ENCODE assay signal across 9 mouse cellular contexts in genomic region chr2:181153837-181154236, GRCm38 (mm10). TPM values are rescaled to one million over a fixed set of nuclear protein-coding genes. Genes with fewer than 3 reads are reported as not detected.
A peak's percentile ranks its signal among the peaks of the same experiment; 100 is the strongest.
DNase-seq lines count a peak whose midpoint lies in the region; ATAC-seq and TF ChIP-seq lines count a peak whose summit lies in the region.
"Had no signal": no experiment of that assay in that cellular context is flagged by ENCODE, and none has a peak within 500 bp of the region (broad histone marks: within the 10 kb centered on the region; RNA-seq: fewer than 3 reads in every experiment).

No protein-coding gene starts in this region.

- intact Hi-C loops in gastrocnemius, adult 2 months (cut with DNase I) = no loop called here
- intact Hi-C loops in gastrocnemius, postnatal 36 days (cut with DNase I) = no loop called here

- DNase-seq in gastrocnemius, adult 2 months = peak; percentile 73
- no peak for DNase-seq in gastrocnemius, postnatal 36 days
- peak; percentile 21 for DNase-seq in midbrain, embryonic 10.5 days (ENCODE audit: low spot score)
- DNase-seq in c-Kit-positive CD71-positive TER-119-positive erythroid progenitor cells, embryonic 14.5 days (ENCODE audit: low spot score) = peak; percentile 11
- no peak for DNase-seq in spleen, postnatal 36 days (ENCODE audit: low spot score in 2 of 2)

- H3K4me2 ChIP-seq in midbrain, embryonic 13.5 days (replicated peaks) = no peak overlapping the region

- TF ChIP-seq CTCF in gastrocnemius, adult 2 months (IDR thresholded peaks at IDR 0.05) = peak; percentile 71

- no peaks in the 10 kb centered on the region for H3K9me3 ChIP-seq in midbrain, embryonic 10.5 days (replicated peaks)
- H3K9me3 ChIP-seq in midbrain, embryonic 13.5 days = no peaks in the 10 kb centered on the region

- peaks cover 81% of the 10 kb centered on the region for H3K27me3 ChIP-seq in midbrain, embryonic 10.5 days (ENCODE audit: low read depth, poor library complexity, severe bottlenecking)
- peaks cover 54% of the 10 kb centered on the region for H3K27me3 ChIP-seq in midbrain, embryonic 13.5 days

- WGBS in midbrain, embryonic 10.5 days = 0% methylated on average over 1 of the region's 1 CpGs
- 0% methylated on average over 1 of the region's 1 CpGs for WGBS in midbrain, embryonic 13.5 days

- H3K9ac ChIP-seq in midbrain, embryonic 13.5 days (replicated peaks) = no peak overlapping the region

- no peak for ATAC-seq in midbrain, embryonic 13.5 days
- ATAC-seq in megakaryocyte-erythroid progenitor cell, adult 5-6 weeks (replicated peaks; ENCODE audit: low FRiP score, low TSS enrichment, poor library complexity, severe bottlenecking) = peak; percentile 58; the same call in 1 of the 2 replicates
- no peak for ATAC-seq in megakaryocyte, adult 5-6 weeks (ENCODE audit: poor library complexity, severe bottlenecking)

- peaks cover 15% of the 10 kb centered on the region for H3K4me1 ChIP-seq in midbrain, embryonic 10.5 days
- peaks cover 43% of the 10 kb centered on the region for H3K4me1 ChIP-seq in midbrain, embryonic 13.5 days (replicated peaks)

- peak overlapping the region; percentile 88 for H3K4me3 ChIP-seq in gastrocnemius, adult 2 months
- H3K4me3 ChIP-seq in midbrain, embryonic 10.5 days = no peak overlapping the region
- H3K4me3 ChIP-seq in midbrain, embryonic 13.5 days (replicated peaks) = no peak overlapping the region

- peak overlapping the region; percentile 99 for H3K27ac ChIP-seq in gastrocnemius, adult 2 months
- H3K27ac ChIP-seq in midbrain, embryonic 10.5 days (replicated peaks) = no peak overlapping the region
- no peak overlapping the region for H3K27ac ChIP-seq in midbrain, embryonic 13.5 days

- no peaks in the 10 kb centered on the region for H3K36me3 ChIP-seq in midbrain, embryonic 10.5 days
- peaks cover 15% of the 10 kb centered on the region for H3K36me3 ChIP-seq in midbrain, embryonic 13.5 days

RNA-seq across cellular contexts. Expression of gene Eef1a2, which starts 3.0 kb away (rescaled TPM):
- total RNA-seq in gastrocnemius, adult 2 months (2021) = 1,000 to 10,000 TPM; 2,005 to 2,177 TPM
- total RNA-seq in gastrocnemius, postnatal 36 days (2021) = 1,000 to 10,000 TPM; 2,073 to 2,141 TPM
- 0.29 TPM in 1 of 2 replicates, not detected in the other for polyA plus RNA-seq in midbrain, embryonic 10.5 days (2016; fragmentation: Nextera tagmentation; extraction: Ambion mirVana)
- polyA plus RNA-seq in midbrain, embryonic 13.5 days (2015; fragmentation: Nextera tagmentation; extraction: Ambion mirVana) = 3.5 and 3.8 TPM in 2 replicates
- total RNA-seq in megakaryocyte-erythroid progenitor cell, adult 5-6 weeks (2014; fragmentation: Nextera tagmentation) = not detected in 2 replicates
- not detected in 2 replicates for total RNA-seq in megakaryocyte-erythroid progenitor cell, adult 5-6 weeks (2017)
- not detected in 2 replicates for total RNA-seq in megakaryocyte, adult 5-6 weeks (2015)
- total RNA-seq in megakaryocyte, adult 5-6 weeks (2017) = not detected in 2 replicates

RNA-seq across cellular contexts. Expression of gene Kcnq2, which starts 18.7 kb away (rescaled TPM):
- not detected for total RNA-seq in gastrocnemius, adult 2 months (2021)
- total RNA-seq in gastrocnemius, postnatal 36 days (2021) = not detected
- 3.5 and 9.7 TPM in 2 replicates for polyA plus RNA-seq in midbrain, embryonic 10.5 days (2016; fragmentation: Nextera tagmentation; extraction: Ambion mirVana)
- 44.0 and 47.3 TPM in 2 replicates for polyA plus RNA-seq in midbrain, embryonic 13.5 days (2015; fragmentation: Nextera tagmentation; extraction: Ambion mirVana)
- not detected in 2 replicates for total RNA-seq in megakaryocyte-erythroid progenitor cell, adult 5-6 weeks (2014; fragmentation: Nextera tagmentation)
- not detected in 2 replicates for total RNA-seq in megakaryocyte-erythroid progenitor cell, adult 5-6 weeks (2017)
- total RNA-seq in megakaryocyte, adult 5-6 weeks (2015) = not detected in 2 replicates
- not detected in 2 replicates for total RNA-seq in megakaryocyte, adult 5-6 weeks (2017)
- total RNA-seq: heart, postnatal 10 days had no signal

RNA-seq across cellular contexts. Expression of gene Ppdpf, which starts 33.2 kb away (rescaled TPM):
- 10 to 100 TPM; 39.1 to 46.2 TPM for total RNA-seq in gastrocnemius, adult 2 months (2021)
- total RNA-seq in gastrocnemius, postnatal 36 days (2021) = 10 to 100 TPM; 40.4 to 45.1 TPM
- polyA plus RNA-seq in midbrain, embryonic 10.5 days (2016; fragmentation: Nextera tagmentation; extraction: Ambion mirVana) = 375 and 418 TPM in 2 replicates
- polyA plus RNA-seq in midbrain, embryonic 13.5 days (2015; fragmentation: Nextera tagmentation; extraction: Ambion mirVana) = 470 and 482 TPM in 2 replicates
- 73.6 and 95.2 TPM in 2 replicates for total RNA-seq in megakaryocyte-erythroid progenitor cell, adult 5-6 weeks (2014; fragmentation: Nextera tagmentation)
- total RNA-seq in megakaryocyte-erythroid progenitor cell, adult 5-6 weeks (2017) = 67.4 and 68.6 TPM in 2 replicates
- 87.9 and 88.9 TPM in 2 replicates for total RNA-seq in megakaryocyte, adult 5-6 weeks (2015)
- total RNA-seq in megakaryocyte, adult 5-6 weeks (2017) = 55.7 and 56.1 TPM in 2 replicates

RNA-seq across cellular contexts. Expression of gene Ptk6, which starts 48.8 kb away (rescaled TPM):
- total RNA-seq in gastrocnemius, adult 2 months (2021) = not detected
- total RNA-seq in gastrocnemius, postnatal 36 days (2021) = not detected
- polyA plus RNA-seq in midbrain, embryonic 10.5 days (2016; fragmentation: Nextera tagmentation; extraction: Ambion mirVana) = 0.07 TPM in 1 of 2 replicates, not detected in the other
- not detected in 2 replicates for polyA plus RNA-seq in midbrain, embryonic 13.5 days (2015; fragmentation: Nextera tagmentation; extraction: Ambion mirVana)
- total RNA-seq in megakaryocyte-erythroid progenitor cell, adult 5-6 weeks (2014; fragmentation: Nextera tagmentation) = not detected in 2 replicates
- not detected in 2 replicates for total RNA-seq in megakaryocyte-erythroid progenitor cell, adult 5-6 weeks (2017)
- total RNA-seq in megakaryocyte, adult 5-6 weeks (2015) = not detected in 2 replicates
- not detected in 2 replicates for total RNA-seq in megakaryocyte, adult 5-6 weeks (2017)
- total RNA-seq: heart, postnatal 10 days had no signal

RNA-seq across cellular contexts. Expression of gene Srms, which starts 59.1 kb away (rescaled TPM):
- total RNA-seq in gastrocnemius, adult 2 months (2021) = under 1 TPM; 0.17 to 0.28 TPM
- under 1 TPM; 0.22 to 0.38 TPM for total RNA-seq in gastrocnemius, postnatal 36 days (2021)
- polyA plus RNA-seq in midbrain, embryonic 10.5 days (2016; fragmentation: Nextera tagmentation; extraction: Ambion mirVana) = 0.10 and 0.20 TPM in 2 replicates
- 0.10 TPM in 1 of 2 replicates, not detected in the other for polyA plus RNA-seq in midbrain, embryonic 13.5 days (2015; fragmentation: Nextera tagmentation; extraction: Ambion mirVana)
- not detected in 2 replicates for total RNA-seq in megakaryocyte-erythroid progenitor cell, adult 5-6 weeks (2014; fragmentation: Nextera tagmentation)
- total RNA-seq in megakaryocyte-erythroid progenitor cell, adult 5-6 weeks (2017) = not detected in 2 replicates
- total RNA-seq in megakaryocyte, adult 5-6 weeks (2015) = not detected in 2 replicates
- not detected in 2 replicates for total RNA-seq in megakaryocyte, adult 5-6 weeks (2017)

Comparison
In these comparisons a context has a peak if more than half of its experiments do, and no peak if none do; other contexts are left out.
1. DNase-seq: peak in gastrocnemius, adult 2 months (single experiment), midbrain, embryonic 10.5 days (single experiment) and c-Kit-positive CD71-positive TER-119-positive erythroid progenitor cells, embryonic 14.5 days (single experiment); none in gastrocnemius, postnatal 36 days (0 of 2) and spleen, postnatal 36 days (0 of 2).
2. RNA of gene Eef1a2, which starts 3.0 kb away (total RNA-seq): 2,005 to 2,177 TPM in gastrocnemius, adult 2 months and 2,073 to 2,141 TPM in gastrocnemius, postnatal 36 days; not detected in megakaryocyte-erythroid progenitor cell, adult 5-6 weeks and not detected in megakaryocyte, adult 5-6 weeks; every median in the first group is over 1,000 times any median in the second.